Mouse (Mus musculus) neural tube, embryonic 10.5 days (tissue): ENCODE data around the gene Pacsin3.

Experiments
- DNase-seq: peaks from one replicate; pipeline ENCODE4 v3.0.0-alpha.2; 2017; ENCODE audit warnings: low spot score; ENCODE audit errors: extremely low spot score

Gene Pacsin3

DNA sequence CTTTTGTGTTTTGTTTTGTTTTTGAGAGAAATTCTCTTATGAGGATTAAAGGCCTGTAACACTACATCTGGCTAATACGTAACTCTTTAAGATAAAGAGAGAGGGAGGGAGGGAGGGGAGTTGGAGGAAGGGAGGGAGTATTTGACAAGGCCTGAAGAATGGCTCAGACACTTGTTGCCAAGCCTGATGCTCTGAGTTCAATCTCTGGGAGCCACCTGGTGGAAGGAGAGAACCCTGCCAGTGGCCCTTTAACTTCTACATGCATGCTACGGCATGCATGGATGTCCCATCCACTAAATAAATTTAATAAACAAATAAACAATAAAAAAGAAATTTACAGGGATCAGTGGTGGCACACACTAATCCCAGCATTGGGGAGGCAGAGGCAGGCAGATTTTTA is 46.1 kb downstream of the Pacsin3 start:
- no peak for DNase-seq

DNA sequence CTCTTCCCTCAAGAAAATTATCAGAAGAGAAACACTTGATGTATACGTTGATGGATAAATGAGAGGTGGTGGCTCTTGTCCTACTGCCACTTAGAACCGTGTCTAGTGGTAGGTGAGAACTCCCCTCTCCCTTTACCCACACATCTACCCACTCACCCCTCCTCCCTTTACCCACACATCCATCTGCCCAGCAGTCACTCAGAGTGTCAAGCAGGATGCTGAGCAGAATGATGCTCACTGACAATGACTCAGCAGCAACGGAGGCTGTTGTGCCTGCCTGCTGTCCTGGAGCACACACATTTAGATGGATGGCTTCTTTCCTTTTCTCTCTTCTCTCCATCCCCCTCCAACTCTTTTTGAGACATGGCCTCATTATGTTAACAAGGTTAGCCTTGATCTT is 47.1 kb downstream of the Pacsin3 start:
- no peak for DNase-seq

DNA sequence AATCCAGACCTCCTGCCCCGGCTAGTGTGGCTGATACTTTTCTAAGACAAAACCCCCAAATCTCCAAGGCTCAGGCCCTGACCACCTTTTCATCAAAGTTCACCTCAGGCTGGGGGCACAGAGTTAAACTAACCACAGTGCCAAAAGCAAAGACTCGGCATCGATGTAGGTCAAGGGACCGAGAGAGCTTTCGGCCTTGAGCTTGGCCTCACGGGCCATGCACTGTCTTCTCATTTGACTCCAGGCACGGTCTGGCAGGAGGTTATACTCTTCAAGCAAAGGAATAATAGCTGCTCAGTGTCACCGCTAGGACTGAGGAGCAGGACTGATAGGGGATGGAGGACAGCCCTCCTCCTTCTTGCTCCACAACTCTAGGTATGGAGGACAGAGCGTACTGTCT is 50.2 kb downstream of the Pacsin3 start:
- no peak for DNase-seq

DNA sequence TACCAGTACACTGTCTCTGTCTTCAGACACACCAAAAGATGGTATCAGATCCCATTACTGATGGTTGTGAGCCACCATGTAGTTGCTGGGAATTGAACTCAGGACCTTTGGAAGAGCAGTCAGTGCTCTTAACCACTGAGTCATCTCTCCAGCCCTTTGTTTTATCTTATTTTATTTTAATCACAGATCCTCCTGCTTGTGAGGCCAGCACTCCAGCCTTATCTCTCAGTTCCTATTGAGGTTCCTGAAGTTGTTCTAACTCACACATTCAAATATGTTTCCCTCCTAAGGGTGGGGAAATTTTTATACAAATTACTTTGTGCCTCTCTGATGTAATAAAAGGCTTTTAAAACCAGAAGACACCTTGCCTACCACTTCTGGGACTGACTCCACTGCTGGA is 50.8 kb downstream of the Pacsin3 start:
- no peak for DNase-seq

DNA sequence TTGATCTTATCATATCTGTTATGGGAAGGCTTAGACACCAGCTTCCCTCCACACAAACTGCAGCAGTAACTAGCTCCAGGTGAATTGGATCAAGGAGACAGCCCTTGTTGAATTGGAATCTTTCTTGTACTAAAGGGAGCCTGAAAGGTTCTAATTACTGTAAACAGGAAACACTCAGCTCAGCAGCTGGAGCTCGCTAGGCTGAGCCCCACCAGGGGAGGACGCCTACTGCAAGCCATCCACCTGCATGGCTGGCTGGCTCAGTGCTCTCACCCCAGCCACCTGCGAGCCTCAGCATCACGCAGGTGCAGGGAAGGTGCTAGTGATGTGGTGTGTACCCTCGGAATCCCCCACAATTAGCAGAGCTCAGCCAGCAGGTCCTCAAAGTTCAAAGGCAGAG is 52.9 kb downstream of the Pacsin3 start:
- no peak for DNase-seq

DNA sequence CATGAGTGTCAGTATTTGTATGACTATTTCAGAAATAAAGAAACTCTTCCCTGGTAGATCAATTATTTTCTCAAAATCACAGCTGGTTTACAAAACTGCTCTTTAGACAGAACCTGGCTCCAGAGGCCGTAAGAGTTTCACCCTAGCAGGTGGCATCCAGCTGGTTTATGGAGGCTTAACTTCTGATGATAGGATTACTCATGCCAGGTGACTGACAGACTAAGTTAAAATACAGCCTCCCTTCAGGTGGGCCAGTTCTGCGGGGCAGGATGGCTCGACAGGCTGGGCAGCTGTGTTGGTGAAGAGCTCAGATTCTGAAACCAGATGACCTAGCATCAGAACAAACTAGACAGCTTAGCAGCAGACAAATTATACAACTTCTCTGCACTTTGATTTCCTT is 53.8 kb downstream of the Pacsin3 start:
- no peak for DNase-seq

DNA sequence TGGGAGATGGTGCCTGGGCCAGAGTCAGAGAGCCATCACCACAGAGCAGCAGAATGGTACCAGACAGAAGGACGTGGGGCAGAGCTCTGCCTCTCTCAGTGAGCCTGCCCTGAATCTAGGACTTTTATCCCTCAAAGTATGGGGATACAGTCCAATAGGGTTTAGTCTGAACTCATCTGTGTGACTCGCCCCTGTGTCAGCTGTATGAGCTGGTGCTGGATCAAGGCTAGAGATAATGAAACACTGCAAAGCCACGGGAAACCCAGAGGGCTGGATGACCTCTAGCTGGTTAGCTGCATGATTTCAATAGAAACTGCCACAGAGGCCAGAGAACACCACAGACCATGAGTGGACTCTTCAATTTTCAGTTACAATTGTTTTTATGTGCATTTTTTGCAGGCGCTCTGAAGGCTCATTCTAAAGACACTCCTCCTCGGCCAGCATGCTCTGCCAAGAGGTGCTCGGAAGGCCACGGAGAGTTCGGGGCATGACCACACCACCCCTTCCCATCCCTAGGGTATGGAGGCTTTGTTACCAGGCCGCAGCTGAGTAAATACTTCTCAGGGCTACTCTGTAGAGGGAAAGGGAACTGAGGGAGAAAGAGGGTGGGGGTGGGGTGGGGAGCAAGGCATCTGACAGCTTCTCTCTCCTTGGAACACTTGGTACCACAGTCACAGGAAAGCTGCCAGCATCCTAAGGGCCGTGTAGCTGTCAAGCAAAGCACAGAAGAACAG is 57.0 kb downstream of the Pacsin3 start:
- peak; percentile 25 for DNase-seq

DNA sequence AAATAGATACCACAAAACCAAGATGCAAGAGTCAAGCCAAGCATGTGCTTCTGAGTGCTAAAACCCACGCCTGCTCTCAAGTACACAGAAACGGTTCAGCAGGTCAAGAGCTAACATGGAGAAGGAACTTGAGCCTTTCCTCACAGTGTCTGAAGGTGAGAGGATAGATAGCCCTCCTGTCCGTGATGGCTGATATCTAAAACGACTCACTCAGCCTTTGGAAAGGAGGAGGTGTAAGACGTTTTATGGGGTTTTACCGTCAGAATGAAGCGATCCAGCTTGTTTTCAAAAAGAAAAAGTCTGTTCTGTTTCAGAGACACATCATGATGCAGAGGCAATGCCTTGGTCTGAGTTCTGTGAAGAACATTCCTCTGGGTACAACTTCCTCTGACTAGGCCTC is 58.4 kb downstream of the Pacsin3 start:
- no peak for DNase-seq
